Mouse (Mus musculus) liver, adult 2 months (tissue): ENCODE results near the gene Rasgef1a. TPM values are rescaled to one million over a fixed set of nuclear protein-coding genes. Genes with fewer than 3 reads are reported as not detected.

Source experiments
- DNase-seq: peaks from one replicate; pipeline ENCODE4 v3.0.0-alpha.2; 2011; ENCODE audit warnings: low read depth, low spot score; ENCODE audit errors: extremely low read depth
- H3K27ac ChIP-seq: fragments of 200-500 bp; replicated peaks from 2 replicates; pipeline ENCODE4 v1.5.1; 2012; ENCODE audit warnings: low read depth, mild to moderate bottlenecking, control low read depth, inconsistent platforms, low read length; ENCODE audit not compliant: insufficient read depth
- H3K27me3 ChIP-seq: fragments of 200-500 bp; 2 replicates; pipeline ENCODE4 v1.6.1; 2012; ENCODE audit warnings: mild to moderate bottlenecking, moderate library complexity, low read length, inconsistent platforms; ENCODE audit not compliant: control insufficient read depth, insufficient read depth
- H3K36me3 ChIP-seq: fragments of 200-500 bp; 2 replicates; pipeline ENCODE4 v1.6.1; 2012; ENCODE audit warnings: low read length, inconsistent platforms; ENCODE audit not compliant: control insufficient read depth, insufficient read depth
- H3K4me1 ChIP-seq: fragments of 200-500 bp; 2 replicates; pipeline ENCODE4 v1.6.1; 2011; ENCODE audit warnings: low read length; ENCODE audit not compliant: control insufficient read depth, insufficient read depth
- H3K4me3 ChIP-seq: fragments of 200-500 bp; 2 replicates; pipeline ENCODE4 v1.5.1; 2011; ENCODE audit warnings: low read depth, mild to moderate bottlenecking, control low read depth, low read length, moderate library complexity; ENCODE audit not compliant: insufficient read depth
- H3K79me2 ChIP-seq: fragments of 200-500 bp; 2 replicates; pipeline ENCODE4 v1.6.1; 2012; ENCODE audit warnings: inconsistent platforms, mild to moderate bottlenecking, low read length, moderate library complexity; ENCODE audit not compliant: control insufficient read depth, insufficient read depth
- H3K9ac ChIP-seq: fragments of 200-500 bp; 2 replicates; pipeline ENCODE4 v1.6.1; 2012; ENCODE audit warnings: low read depth, mild to moderate bottlenecking, control low read depth, inconsistent platforms, low read length
- CTCF ChIP-seq: fragments of 200-500 bp; IDR thresholded peaks from 2 replicates; pipeline ENCODE4 v1.5.1; 2011; ENCODE audit warnings: low read depth, low read length, control low read depth
- POLR2A ChIP-seq: fragments of 200-500 bp; IDR thresholded peaks from 2 replicates; pipeline ENCODE4 v1.6.1; 2011; ENCODE audit warnings: low read length, control low read depth; ENCODE audit not compliant: insufficient read depth; ENCODE audit errors: extremely low read depth
- WGBS: fragments of 180-500 bp; shearing (Covaris S2); methylation state at CpG from one replicate; pipeline ENCODE4 v1.1.7; 2018; 5-methylcytosine and 5-hydroxymethylcytosine counted together
- polyA plus RNA-seq: library from polyadenylated mRNA; depleted of rRNA; stranded (reverse); fragments of >200 nt; gene quantifications from 2 replicates; pipeline ENCODE4 v1.2.3, GENCODE M21; 2012
- total RNA-seq: library from RNA; depleted of rRNA; stranded (reverse); fragments of >200 nt; gene quantifications from 2 replicates; pipeline ENCODE4 v1.2.3, GENCODE M21; 2014

Gene Rasgef1a
- total and polyA plus RNA-seq, 2 experiments: 0.06 TPM; not detected in 1

DNA sequence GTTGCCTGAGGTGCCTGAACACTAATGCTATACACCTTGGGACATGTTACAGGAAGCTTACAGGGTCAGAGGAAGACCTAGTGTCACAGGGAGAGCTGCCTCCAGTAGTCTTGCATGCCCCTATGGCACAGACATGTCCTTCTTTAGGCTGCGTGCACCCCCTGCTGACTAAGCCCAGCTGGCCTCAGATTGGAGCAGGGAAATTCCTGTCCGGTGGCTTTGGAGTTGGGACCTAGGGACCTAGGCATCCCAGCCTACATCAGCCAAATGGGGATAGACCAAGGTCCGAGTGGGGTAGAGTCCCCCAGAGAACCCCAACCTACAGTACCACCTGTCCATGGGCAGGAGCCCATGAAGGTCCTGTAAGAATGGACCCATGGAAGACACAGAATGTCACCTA is 71.1 kb downstream of the Rasgef1a start:
- no peak overlapping the region for H3K27ac ChIP-seq
- 70% methylated on average over 3 of the region's 3 CpGs for WGBS
- H3K27me3 ChIP-seq: no peaks in the 10 kb centered on the region
- TF ChIP-seq POLR2A (no peak), CTCF (no peak)
- no peak overlapping the region for H3K9ac ChIP-seq
- no peaks in the 10 kb centered on the region for H3K79me2 ChIP-seq
- DNase-seq: no peak
- H3K36me3 ChIP-seq: no peaks in the 10 kb centered on the region
- no peaks in the 10 kb centered on the region for H3K4me1 ChIP-seq
- no peak overlapping the region for H3K4me3 ChIP-seq

DNA sequence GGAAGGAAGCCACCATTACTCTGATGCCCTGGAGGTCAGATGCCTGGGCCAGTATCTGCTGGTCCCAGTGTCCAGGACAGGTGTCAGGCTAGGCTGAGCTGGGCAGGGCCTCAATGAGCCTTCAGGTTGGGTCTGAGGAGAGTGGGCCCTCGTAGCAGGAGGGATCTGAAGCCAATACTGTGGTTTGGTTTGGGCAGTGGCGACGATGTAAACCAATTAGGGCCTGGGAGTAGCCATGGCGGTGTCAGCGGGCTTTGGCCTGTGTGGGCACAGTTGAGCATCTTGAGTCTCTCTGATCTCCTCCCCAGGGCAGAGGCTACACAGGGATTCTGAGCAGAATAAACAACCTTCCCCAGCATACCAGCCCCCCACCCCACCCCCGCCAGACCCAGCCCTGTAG is 72.4 kb downstream of the Rasgef1a start:
- H3K27ac ChIP-seq: no peak overlapping the region
- TF ChIP-seq POLR2A: no peak
- no peak for TF ChIP-seq CTCF
- H3K79me2 ChIP-seq: no peaks in the 10 kb centered on the region
- H3K4me1 ChIP-seq: no peaks in the 10 kb centered on the region
- no peaks in the 10 kb centered on the region for H3K36me3 ChIP-seq
- 80% methylated on average over 6 of the region's 6 CpGs for WGBS
- no peak overlapping the region for H3K4me3 ChIP-seq
- DNase-seq: no peak
- H3K27me3 ChIP-seq: no peaks in the 10 kb centered on the region
- no peak overlapping the region for H3K9ac ChIP-seq

DNA sequence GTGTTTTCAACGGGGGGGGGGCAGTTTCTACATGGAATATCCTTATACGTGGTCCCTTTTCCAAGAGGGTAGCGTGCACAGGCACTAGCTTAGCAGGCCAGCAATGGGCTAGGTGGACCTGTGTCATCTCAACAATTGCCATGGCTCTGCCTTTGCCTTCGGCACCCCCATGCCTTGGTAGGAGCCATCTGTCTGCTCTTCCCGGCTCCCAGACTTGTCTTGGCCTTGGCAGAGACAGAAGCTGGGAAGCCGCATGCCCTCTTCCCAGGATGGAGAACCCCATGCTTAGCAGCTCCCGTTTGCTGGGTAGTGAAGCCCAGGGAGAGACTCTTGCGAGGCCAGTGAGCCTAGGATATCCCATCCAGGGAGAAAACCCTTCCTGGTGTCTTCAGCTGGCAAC is 73.4 kb downstream of the Rasgef1a start:
- H3K27me3 ChIP-seq: no peaks in the 10 kb centered on the region
- DNase-seq: no peak
- H3K9ac ChIP-seq: no peak overlapping the region
- no peak for TF ChIP-seq CTCF
- TF ChIP-seq POLR2A: no peak
- 84% methylated on average over 8 of the region's 8 CpGs for WGBS
- H3K27ac ChIP-seq: no peak overlapping the region
- H3K4me1 ChIP-seq: no peaks in the 10 kb centered on the region
- H3K36me3 ChIP-seq: no peaks in the 10 kb centered on the region
- H3K79me2 ChIP-seq: no peaks in the 10 kb centered on the region
- H3K4me3 ChIP-seq: no peak overlapping the region

DNA sequence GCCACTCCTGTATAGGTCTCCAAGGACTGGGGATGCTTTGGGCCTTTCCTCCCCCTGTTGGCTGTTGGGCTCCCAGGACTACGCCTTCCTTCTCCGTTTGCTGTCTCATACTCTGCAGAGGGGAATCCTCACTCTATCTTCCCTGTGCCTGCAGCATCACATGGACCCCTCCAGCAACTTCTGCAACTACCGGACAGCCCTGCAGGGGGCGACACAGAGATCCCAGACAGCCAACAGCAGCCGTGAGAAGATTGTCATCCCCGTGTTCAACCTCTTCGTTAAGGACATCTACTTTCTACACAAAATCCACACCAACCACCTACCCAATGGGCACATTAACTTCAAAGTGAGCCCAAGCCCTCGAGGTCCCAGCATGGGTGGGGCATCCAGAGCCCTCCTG is 76.7 kb downstream of the Rasgef1a start:
- no peaks in the 10 kb centered on the region for H3K79me2 ChIP-seq
- no peak overlapping the region for H3K27ac ChIP-seq
- no peak overlapping the region for H3K4me3 ChIP-seq
- no peak for TF ChIP-seq POLR2A
- TF ChIP-seq CTCF: 0 out of 2 replicates have a peak, but pooled peaks have one; percentile 12
- WGBS: 55% methylated on average over 8 of the region's 8 CpGs
- H3K27me3 ChIP-seq: no peaks in the 10 kb centered on the region
- DNase-seq: no peak
- H3K4me1 ChIP-seq: no peaks in the 10 kb centered on the region
- H3K36me3 ChIP-seq: no peaks in the 10 kb centered on the region
- H3K9ac ChIP-seq: no peak overlapping the region

DNA sequence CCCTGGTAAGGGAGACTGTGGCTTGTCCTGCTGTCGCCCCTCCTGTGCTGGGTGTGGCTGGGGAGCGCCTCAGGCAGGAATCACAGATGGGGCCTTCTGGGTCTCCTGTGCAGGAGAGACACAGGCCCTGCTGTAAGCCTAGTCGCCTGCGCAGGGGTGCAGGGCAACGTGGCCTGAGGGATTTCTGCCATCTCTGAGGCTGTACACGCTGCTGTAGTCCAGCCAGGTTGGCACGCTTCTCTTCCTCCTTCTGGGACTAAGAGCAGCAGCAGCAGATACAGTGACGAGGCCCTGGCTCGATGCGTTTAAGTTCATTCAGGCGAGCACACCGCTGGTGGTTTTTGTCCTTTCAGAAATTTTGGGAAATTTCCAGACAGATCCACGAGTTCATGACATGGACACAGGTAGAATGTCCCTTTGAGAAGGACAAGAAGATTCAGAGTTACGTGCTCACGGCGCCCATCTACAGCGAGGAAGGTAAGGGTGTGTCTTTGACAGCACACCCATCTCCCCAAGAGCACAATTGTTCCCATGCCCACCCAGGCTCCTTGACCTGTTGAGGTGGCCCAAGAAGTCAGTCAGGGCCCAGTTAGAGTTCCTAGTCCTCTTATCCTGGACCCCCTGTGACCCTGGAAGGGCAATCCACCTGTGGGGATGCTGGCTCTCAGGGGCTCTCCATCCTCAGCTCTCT is 77.7 kb downstream of the Rasgef1a start:
- no peaks in the 10 kb centered on the region for H3K36me3 ChIP-seq
- no peak for TF ChIP-seq CTCF
- no peak for TF ChIP-seq POLR2A
- no peak overlapping the region for H3K4me3 ChIP-seq
- WGBS: 86% methylated on average over 17 of the region's 17 CpGs
- H3K4me1 ChIP-seq: no peaks in the 10 kb centered on the region
- no peaks in the 10 kb centered on the region for H3K79me2 ChIP-seq
- no peak overlapping the region for H3K9ac ChIP-seq
- H3K27me3 ChIP-seq: no peaks in the 10 kb centered on the region
- no peak for DNase-seq
- H3K27ac ChIP-seq: no peak overlapping the region

DNA sequence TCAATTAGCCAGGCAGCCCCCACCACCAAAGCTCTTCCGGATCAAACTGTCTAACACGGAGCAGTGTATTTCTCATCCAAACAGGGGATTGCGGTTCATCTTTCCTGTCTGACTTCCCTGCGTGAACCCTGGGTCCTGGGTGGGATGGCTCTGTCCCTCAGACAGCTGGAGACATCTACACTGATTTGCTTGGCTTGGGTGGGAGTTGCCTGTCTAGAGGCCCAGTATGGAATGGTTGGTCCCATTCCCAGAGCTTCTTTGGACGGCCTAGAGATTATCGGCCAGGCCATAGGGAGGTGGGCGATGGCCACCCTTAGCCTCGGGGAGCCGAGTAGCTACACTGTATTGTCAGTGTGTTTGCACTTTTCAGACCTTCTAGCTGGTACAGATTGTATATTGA is 79.6 kb downstream of the Rasgef1a start:
- H3K4me1 ChIP-seq: no peaks in the 10 kb centered on the region
- WGBS: 83% methylated on average over 9 of the region's 9 CpGs
- no peaks in the 10 kb centered on the region for H3K36me3 ChIP-seq
- DNase-seq: no peak
- no peaks in the 10 kb centered on the region for H3K79me2 ChIP-seq
- H3K4me3 ChIP-seq: no peak overlapping the region
- no peak overlapping the region for H3K9ac ChIP-seq
- H3K27me3 ChIP-seq: peaks cover 3% of the 10 kb centered on the region; the same call in 1 of the 2 replicates
- no peak for TF ChIP-seq CTCF
- TF ChIP-seq POLR2A: no peak
- no peak overlapping the region for H3K27ac ChIP-seq
